ENCODE assay signal across 11 mouse cellular contexts in the genomic region with DNA sequence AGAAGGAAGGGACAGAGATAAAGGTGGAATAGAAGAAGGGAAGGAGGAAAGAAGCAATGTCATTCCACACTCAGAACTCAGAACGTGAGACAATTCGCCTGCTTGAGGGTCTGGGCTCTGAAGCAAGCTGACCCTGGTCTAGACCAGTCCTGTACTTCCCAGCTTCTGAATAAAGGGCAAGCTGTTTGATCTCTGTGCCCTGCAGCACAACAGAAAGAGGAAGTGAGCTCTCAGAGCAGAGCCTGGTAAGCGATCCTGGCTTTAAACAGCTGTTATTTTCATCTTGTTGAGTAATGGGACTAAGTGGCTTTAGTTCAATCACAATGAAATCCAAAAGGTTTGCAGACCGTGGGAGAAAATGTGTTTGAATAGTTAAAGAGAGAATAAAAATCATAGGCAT.
DNase-seq lines count a peak whose midpoint lies in the region; ATAC-seq and TF ChIP-seq lines count a peak whose summit lies in the region.
"Had no signal": no experiment of that assay in that cellular context is flagged by ENCODE, and none has a peak within 500 bp of the region (broad histone marks: within the 10 kb centered on the region; RNA-seq: fewer than 3 reads in every experiment).

No protein-coding gene starts in this region.

- peak; percentile 58 for DNase-seq in kidney, postnatal 0 days (ENCODE audit: low spot score)
- DNase-seq in kidney, adult 2 months = no peak
- DNase-seq in G1E (ENCODE audit: low spot score) = no peak
- peak; percentile 44 for DNase-seq in embryo, embryonic 10.5 days (ENCODE audit: low spot score)
- DNase-seq in thymus, adult 2 months = no peak
- DNase-seq: cerebellum, adult 11 months had no signal

- H3K4me2 ChIP-seq in kidney, postnatal 0 days (ENCODE audit: low read length) = no peak overlapping the region
- H3K4me2 ChIP-seq in intestine, embryonic 16.5 days (ENCODE audit: low read depth, low read length) = no peak overlapping the region
- H3K4me2 ChIP-seq: intestine, embryonic 15.5 days had no signal

- H3K4me3 ChIP-seq in kidney, postnatal 0 days (replicated peaks; ENCODE audit: low read depth, low read length) = no peak overlapping the region
- no peak overlapping the region for H3K4me3 ChIP-seq in kidney, adult 2 months (ENCODE audit: insufficient read depth, low read depth, low read length)
- no peak overlapping the region for H3K4me3 ChIP-seq in G1E (ENCODE audit: low read depth, low read length)
- H3K4me3 ChIP-seq in intestine, embryonic 16.5 days (ENCODE audit: low read length) = no peak overlapping the region
- H3K4me3 ChIP-seq in thymus, adult 2 months (ENCODE audit: control insufficient read depth, insufficient read depth, low read length) = no peak overlapping the region
- H3K4me3 ChIP-seq: intestine, embryonic 15.5 days had no signal

- no peak; the same call in 1 of the 2 replicates for ATAC-seq in kidney, postnatal 0 days (replicated peaks; ENCODE audit: low FRiP score, low read depth)
- peak; percentile 81 for ATAC-seq in G1E (ENCODE audit: extremely low read depth, insufficient number of reproducible peaks, low FRiP score, poor library complexity, severe bottlenecking)
- ATAC-seq in megakaryocyte progenitor cell, adult 5-6 weeks (replicated peaks; ENCODE audit: poor library complexity) = peak; percentile 96
- ATAC-seq in intestine, embryonic 16.5 days = no peak
- ATAC-seq: intestine, embryonic 15.5 days; midbrain, embryonic 16.5 days had no signal

- no peaks in the 10 kb centered on the region for H3K4me1 ChIP-seq in kidney, postnatal 0 days (replicated peaks; ENCODE audit: insufficient read depth, low read length)
- H3K4me1 ChIP-seq in kidney, adult 2 months (ENCODE audit: control insufficient read depth, insufficient read depth, low read length) = no peaks in the 10 kb centered on the region
- H3K4me1 ChIP-seq in G1E (ENCODE audit: insufficient read depth, low read depth, low read length) = peaks cover 3% of the 10 kb centered on the region; the same call in 1 of the 2 replicates
- no peaks in the 10 kb centered on the region for H3K4me1 ChIP-seq in intestine, embryonic 16.5 days (ENCODE audit: control insufficient read depth, insufficient read depth, low read length)
- peaks cover 4% of the 10 kb centered on the region for H3K4me1 ChIP-seq in thymus, adult 2 months (replicated peaks; ENCODE audit: control insufficient read depth, insufficient read depth, low read length)
- H3K4me1 ChIP-seq: intestine, embryonic 15.5 days had no signal

- no peak for TF ChIP-seq CTCF in kidney, postnatal 0 days (IDR thresholded peaks at IDR 0.05; ENCODE audit: low read depth)
- no peak for TF ChIP-seq CTCF in kidney, adult 2 months (conservative IDR thresholded peaks at IDR 0.05; ENCODE audit: insufficient read depth, insufficient read length, low read depth, low read length)
- no peak for TF ChIP-seq CTCF in G1E (IDR thresholded peaks at IDR 0.05; ENCODE audit: low read depth, low read length)
- TF ChIP-seq CTCF in thymus, adult 2 months (IDR thresholded peaks at IDR 0.05; ENCODE audit: borderline replicate concordance, control insufficient read depth, extremely low read depth, insufficient read depth, low read length, poor library complexity) = no peak

- no peaks in the 10 kb centered on the region for H3K9me3 ChIP-seq in kidney, postnatal 0 days (replicated peaks; ENCODE audit: low read length)
- H3K9me3 ChIP-seq in G1E (replicated peaks) = no peaks in the 10 kb centered on the region
- H3K9me3 ChIP-seq in intestine, embryonic 16.5 days (ENCODE audit: control insufficient read depth, low read length) = no peaks in the 10 kb centered on the region
- H3K9me3 ChIP-seq: intestine, embryonic 15.5 days had no signal

- H3K27me3 ChIP-seq in kidney, postnatal 0 days (ENCODE audit: insufficient read depth, low read length) = no peaks in the 10 kb centered on the region
- H3K27me3 ChIP-seq in kidney, adult 2 months (replicated peaks; ENCODE audit: control insufficient read depth, insufficient read depth, low read length) = no peaks in the 10 kb centered on the region
- H3K27me3 ChIP-seq in G1E (ENCODE audit: insufficient read depth, low read length) = no peaks in the 10 kb centered on the region
- no peaks in the 10 kb centered on the region for H3K27me3 ChIP-seq in intestine, embryonic 16.5 days (replicated peaks; ENCODE audit: control insufficient read depth, insufficient read depth, low read length)
- no peaks in the 10 kb centered on the region for H3K27me3 ChIP-seq in thymus, adult 2 months (ENCODE audit: control insufficient read depth, insufficient read depth, low read length)
- H3K27me3 ChIP-seq: intestine, embryonic 15.5 days had no signal

- H3K27ac ChIP-seq in kidney, postnatal 0 days = no peak overlapping the region
- H3K27ac ChIP-seq in kidney, adult 2 months (ENCODE audit: insufficient read depth, low read depth, low read length) = no peak overlapping the region
- no peak overlapping the region for H3K27ac ChIP-seq in intestine, embryonic 16.5 days (ENCODE audit: low read length)
- H3K27ac ChIP-seq in thymus, adult 2 months (ENCODE audit: control insufficient read depth, insufficient read depth, low read length) = no peak overlapping the region
- H3K27ac ChIP-seq: intestine, embryonic 15.5 days; liver, embryonic 14.5 days had no signal

- WGBS in kidney, postnatal 0 days = 20% methylated on average over 4 of the region's 4 CpGs
- WGBS in kidney, adult 2 months = 26% methylated on average over 4 of the region's 4 CpGs
- WGBS in intestine, embryonic 16.5 days = 45% methylated on average over 4 of the region's 4 CpGs
- 26% methylated on average over 4 of the region's 4 CpGs for WGBS in thymus, adult 2 months

- H3K9ac ChIP-seq in kidney, postnatal 0 days (ENCODE audit: low read depth, low read length) = no peak overlapping the region
- no peak overlapping the region for H3K9ac ChIP-seq in intestine, embryonic 16.5 days (ENCODE audit: low read depth, low read length)
- H3K9ac ChIP-seq: intestine, embryonic 15.5 days; liver, embryonic 14.5 days had no signal

- H3K36me3 ChIP-seq in kidney, postnatal 0 days (ENCODE audit: insufficient read depth, low read length) = peaks cover 45% of the 10 kb centered on the region
- H3K36me3 ChIP-seq in kidney, adult 2 months (ENCODE audit: control insufficient read depth, insufficient read depth, low read length) = peaks cover 13% of the 10 kb centered on the region
- peaks cover 79% of the 10 kb centered on the region for H3K36me3 ChIP-seq in G1E (replicated peaks)
- peaks cover 17% of the 10 kb centered on the region for H3K36me3 ChIP-seq in intestine, embryonic 16.5 days (ENCODE audit: control insufficient read depth, insufficient read depth, low read length)
- peaks cover 75% of the 10 kb centered on the region for H3K36me3 ChIP-seq in thymus, adult 2 months (ENCODE audit: control insufficient read depth, insufficient read depth, low read length)

- TF ChIP-seq POLR2A in kidney, adult 2 months (IDR thresholded peaks at IDR 0.05; ENCODE audit: low read depth, low read length) = no peak
- TF ChIP-seq POLR2A in thymus, adult 2 months (IDR thresholded peaks at IDR 0.05; ENCODE audit: control insufficient read depth, extremely low read depth, insufficient read depth, low read length, poor library complexity) = no peak

Comparison
In these comparisons a context has a peak if more than half of its experiments do, and no peak if none do; other contexts are left out.
1. DNase-seq: peak in kidney, postnatal 0 days (single experiment) and embryo, embryonic 10.5 days (single experiment); none in kidney, adult 2 months (single experiment), G1E (single experiment) and thymus, adult 2 months (single experiment).
2. ATAC-seq: peak in G1E (single experiment) and megakaryocyte progenitor cell, adult 5-6 weeks (single experiment); none in kidney, postnatal 0 days (single experiment) and intestine, embryonic 16.5 days (single experiment).